27 mouse cellular contexts compared by ENCODE assay signal in the genomic region with DNA sequence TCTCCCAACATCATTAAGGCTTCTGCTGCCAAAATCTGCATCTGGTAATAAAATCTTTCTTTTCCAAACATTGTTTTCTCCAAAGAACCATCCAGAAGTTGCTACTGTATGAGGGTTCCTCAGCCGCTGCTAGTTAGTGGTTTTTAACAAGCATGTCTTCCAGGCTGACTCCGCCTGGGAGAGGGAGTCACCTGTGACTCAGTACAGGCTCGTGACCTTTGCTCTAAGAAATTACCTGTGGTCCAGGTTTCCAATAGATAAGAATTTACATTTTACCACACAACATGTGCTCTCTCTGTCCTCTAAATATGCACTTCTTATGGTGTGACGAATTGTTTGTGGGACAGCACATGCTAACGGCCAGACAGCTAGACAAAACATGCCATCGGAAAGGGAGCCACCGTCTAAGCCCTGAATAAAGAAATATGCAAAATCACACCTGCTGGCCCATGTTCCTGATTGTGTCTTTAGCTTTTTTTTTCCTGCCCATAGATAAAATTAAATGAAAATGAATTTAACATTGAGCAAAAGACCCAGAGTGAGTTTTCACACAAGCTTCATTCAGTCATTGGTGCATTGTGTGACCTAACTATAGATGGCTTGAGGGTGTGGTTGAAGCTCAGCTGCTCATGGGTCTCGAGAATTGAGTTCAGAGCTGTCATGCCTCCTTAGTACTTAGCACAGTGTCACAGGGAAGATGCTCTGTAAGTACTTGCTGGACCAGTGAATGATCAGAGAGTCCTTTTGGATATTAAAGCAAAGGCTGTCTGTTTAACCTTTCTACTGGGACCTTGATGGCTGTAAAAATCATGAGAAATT. TPM values are rescaled to one million over a fixed set of nuclear protein-coding genes. Genes with fewer than 3 reads are reported as not detected.
DNase-seq lines count a peak whose midpoint lies in the region; ATAC-seq and TF ChIP-seq lines count a peak whose summit lies in the region.
"Had no signal": no experiment of that assay in that cellular context is flagged by ENCODE, and none has a peak within 500 bp of the region (broad histone marks: within the 10 kb centered on the region; RNA-seq: fewer than 3 reads in every experiment).

No protein-coding gene starts in this region.

- TF ChIP-seq CTCF in forebrain, postnatal 0 days (IDR thresholded peaks at IDR 0.05; ENCODE audit: low read depth) = no peak
- no peak for TF ChIP-seq CTCF in intestine, postnatal 0 days (IDR thresholded peaks at IDR 0.05; ENCODE audit: low read depth)

- no peak overlapping the region for H3K9ac ChIP-seq in forebrain, embryonic 13.5 days
- no peak overlapping the region for H3K9ac ChIP-seq in forebrain, postnatal 0 days
- H3K9ac ChIP-seq in midbrain, embryonic 16.5 days (ENCODE audit: low read depth, low read length) = no peak overlapping the region
- no peak overlapping the region for H3K9ac ChIP-seq in intestine, postnatal 0 days (ENCODE audit: low read depth, low read length)
- H3K9ac ChIP-seq: embryonic facial prominence, embryonic 12.5 days; limb, embryonic 13.5 days; lung, embryonic 15.5 days; neural tube, embryonic 15.5 days had no signal

- no peak overlapping the region for H3K4me3 ChIP-seq in forebrain, embryonic 13.5 days
- no peak overlapping the region for H3K4me3 ChIP-seq in forebrain, postnatal 0 days (ENCODE audit: low read depth, low read length)
- no peak overlapping the region for H3K4me3 ChIP-seq in midbrain, embryonic 10.5 days
- H3K4me3 ChIP-seq in midbrain, embryonic 16.5 days (ENCODE audit: low read depth, low read length) = no peak overlapping the region
- H3K4me3 ChIP-seq in intestine, postnatal 0 days (ENCODE audit: low read depth, low read length) = no peak overlapping the region
- H3K4me3 ChIP-seq: embryonic facial prominence, embryonic 12.5 days; hindbrain, embryonic 10.5 days; left cerebral cortex, adult 2 months; limb, embryonic 13.5 days; lung, embryonic 15.5 days; neural tube, embryonic 15.5 days had no signal

- no peaks in the 10 kb centered on the region for H3K27me3 ChIP-seq in forebrain, embryonic 13.5 days
- H3K27me3 ChIP-seq in forebrain, postnatal 0 days (ENCODE audit: insufficient read depth, low read length) = no peaks in the 10 kb centered on the region
- H3K27me3 ChIP-seq in midbrain, embryonic 10.5 days (ENCODE audit: low read depth, poor library complexity, severe bottlenecking) = no peaks in the 10 kb centered on the region
- H3K27me3 ChIP-seq in midbrain, embryonic 16.5 days (ENCODE audit: control insufficient read depth, insufficient read depth, low read depth, low read length) = no peaks in the 10 kb centered on the region
- H3K27me3 ChIP-seq in intestine, postnatal 0 days (replicated peaks; ENCODE audit: control insufficient read depth, insufficient read depth, low read length) = no peaks in the 10 kb centered on the region
- H3K27me3 ChIP-seq: embryonic facial prominence, embryonic 12.5 days; limb, embryonic 13.5 days; lung, embryonic 15.5 days; neural tube, embryonic 15.5 days; Patski had no signal

- no peak overlapping the region for H3K27ac ChIP-seq in forebrain, embryonic 13.5 days
- no peak overlapping the region for H3K27ac ChIP-seq in forebrain, postnatal 0 days (ENCODE audit: low read depth, low read length)
- 0 out of 2 replicates have a peak overlapping the region, but pooled peaks have one; percentile 3 for H3K27ac ChIP-seq in midbrain, embryonic 10.5 days (replicated peaks)
- H3K27ac ChIP-seq in midbrain, embryonic 16.5 days (ENCODE audit: low read length) = no peak overlapping the region
- no peak overlapping the region for H3K27ac ChIP-seq in intestine, postnatal 0 days (ENCODE audit: low read depth, low read length)
- H3K27ac ChIP-seq: embryonic facial prominence, embryonic 12.5 days; hindbrain, embryonic 10.5 days; left cerebral cortex, adult 2 months; limb, embryonic 13.5 days; lung, embryonic 15.5 days; neural tube, embryonic 15.5 days had no signal

- no peaks in the 10 kb centered on the region; the same call in 1 of the 2 replicates for H3K9me3 ChIP-seq in forebrain, embryonic 13.5 days (replicated peaks)
- no peaks in the 10 kb centered on the region for H3K9me3 ChIP-seq in forebrain, postnatal 0 days (ENCODE audit: low read length)
- no peaks in the 10 kb centered on the region for H3K9me3 ChIP-seq in midbrain, embryonic 10.5 days (replicated peaks)
- H3K9me3 ChIP-seq in midbrain, embryonic 16.5 days (replicated peaks; ENCODE audit: control insufficient read depth, low read length, poor library complexity, severe bottlenecking) = no peaks in the 10 kb centered on the region
- no peaks in the 10 kb centered on the region for H3K9me3 ChIP-seq in intestine, postnatal 0 days (ENCODE audit: control insufficient read depth)
- H3K9me3 ChIP-seq: embryonic facial prominence, embryonic 12.5 days; hindbrain, embryonic 10.5 days; lung, embryonic 15.5 days; neural tube, embryonic 15.5 days had no signal

- peak; percentile 66; the same call in 1 of the 2 replicates for ATAC-seq in forebrain, embryonic 13.5 days
- no peak for ATAC-seq in forebrain, postnatal 0 days
- no peak for ATAC-seq in midbrain, embryonic 16.5 days
- ATAC-seq in intestine, postnatal 0 days = peak; percentile 53
- ATAC-seq: hindbrain, embryonic 16.5 days; Patski had no signal

- H3K36me3 ChIP-seq in forebrain, embryonic 13.5 days (ENCODE audit: poor library complexity, severe bottlenecking) = no peaks in the 10 kb centered on the region
- H3K36me3 ChIP-seq in forebrain, postnatal 0 days (ENCODE audit: insufficient read depth) = no peaks in the 10 kb centered on the region
- H3K36me3 ChIP-seq in midbrain, embryonic 10.5 days = no peaks in the 10 kb centered on the region
- no peaks in the 10 kb centered on the region for H3K36me3 ChIP-seq in midbrain, embryonic 16.5 days (ENCODE audit: control insufficient read depth, insufficient read depth, low read length)
- no peaks in the 10 kb centered on the region for H3K36me3 ChIP-seq in intestine, postnatal 0 days (ENCODE audit: control insufficient read depth, insufficient read depth)
- H3K36me3 ChIP-seq: embryonic facial prominence, embryonic 12.5 days; hindbrain, embryonic 10.5 days; limb, embryonic 13.5 days; lung, embryonic 15.5 days; neural tube, embryonic 15.5 days had no signal

- WGBS in forebrain, embryonic 13.5 days = 63% methylated on average over 8 of the region's 8 CpGs
- WGBS in forebrain, postnatal 0 days = 45% methylated on average over 8 of the region's 8 CpGs
- 80% methylated on average over 8 of the region's 8 CpGs for WGBS in midbrain, embryonic 10.5 days
- 52% methylated on average over 8 of the region's 8 CpGs for WGBS in midbrain, embryonic 16.5 days
- WGBS in intestine, postnatal 0 days = 45% methylated on average over 8 of the region's 8 CpGs

- H3K4me1 ChIP-seq in forebrain, embryonic 13.5 days = peaks cover 16% of the 10 kb centered on the region
- H3K4me1 ChIP-seq in forebrain, postnatal 0 days (ENCODE audit: insufficient read depth) = no peaks in the 10 kb centered on the region
- peaks cover 10% of the 10 kb centered on the region; the same call in 1 of the 2 replicates for H3K4me1 ChIP-seq in midbrain, embryonic 10.5 days
- H3K4me1 ChIP-seq in midbrain, embryonic 16.5 days (ENCODE audit: control insufficient read depth, insufficient read depth, low read length) = no peaks in the 10 kb centered on the region
- no peaks in the 10 kb centered on the region for H3K4me1 ChIP-seq in intestine, postnatal 0 days (replicated peaks; ENCODE audit: control insufficient read depth, insufficient read depth, low read length)
- H3K4me1 ChIP-seq: embryonic facial prominence, embryonic 12.5 days; lung, embryonic 15.5 days; neural tube, embryonic 15.5 days had no signal

- H3K4me2 ChIP-seq in forebrain, embryonic 13.5 days = no peak overlapping the region
- no peak overlapping the region for H3K4me2 ChIP-seq in forebrain, postnatal 0 days (ENCODE audit: low read depth)
- H3K4me2 ChIP-seq in midbrain, embryonic 16.5 days (ENCODE audit: low read length) = no peak overlapping the region
- no peak overlapping the region for H3K4me2 ChIP-seq in intestine, postnatal 0 days (replicated peaks; ENCODE audit: low read depth)
- H3K4me2 ChIP-seq: embryonic facial prominence, embryonic 12.5 days; limb, embryonic 13.5 days; liver, embryonic 11.5 days; lung, embryonic 15.5 days; neural tube, embryonic 15.5 days had no signal

- DNase-seq in forebrain, postnatal 0 days = no peak
- no peak for DNase-seq in midbrain, embryonic 10.5 days (ENCODE audit: low spot score)
- peak; percentile 28 for DNase-seq in A20 (ENCODE audit: low read depth, low spot score)
- DNase-seq in adrenal gland, postnatal 14 days = no peak
- DNase-seq in layer of hippocampus, adult 8-10 months (ENCODE audit: low spot score in 2 of 2) = no peak
- DNase-seq: adrenal gland, postnatal 10 days; cerebellum, adult 11-12 months; cerebellum, adult 9-11 months; embryo, embryonic 11 days; heart, postnatal 14 days; kidney, postnatal 14 days; lung, postnatal 36 days; retina, postnatal 1 day; right cerebral cortex, postnatal 14 days; thymus, postnatal 4 days had no signal

RNA-seq across cellular contexts. Expression of gene Ltbp1, which starts 29.0 kb away (rescaled TPM):
- 3.0 and 3.7 TPM in 2 replicates for polyA plus RNA-seq in forebrain, embryonic 13.5 days (2015; fragmentation: Nextera tagmentation; extraction: Ambion mirVana)
- total RNA-seq in forebrain, postnatal 0 days (2014; rRNA removed) = 2.0 and 5.2 TPM in 2 replicates
- 1.1 and 1.5 TPM in 2 replicates for polyA plus RNA-seq in forebrain, postnatal 0 days (2015; fragmentation: Nextera tagmentation; extraction: Ambion mirVana)
- polyA plus RNA-seq in midbrain, embryonic 10.5 days (2016; fragmentation: Nextera tagmentation; extraction: Ambion mirVana) = 4.1 and 5.4 TPM in 2 replicates
- polyA plus RNA-seq in midbrain, embryonic 16.5 days (2015; fragmentation: Nextera tagmentation; extraction: Ambion mirVana) = 0.94 and 1.1 TPM in 2 replicates
- 8.1 and 8.5 TPM in 2 replicates for polyA plus RNA-seq in intestine, postnatal 0 days (2015; fragmentation: Nextera tagmentation; extraction: Ambion mirVana)
- total RNA-seq in adrenal gland, postnatal 14 days (2021) = 12.7 and 15.8 TPM in 2 replicates
- total RNA-seq in layer of hippocampus, adult 8-10 months (2022) = 1 to 10 TPM; 5.7 to 9.0 (median 7.4) TPM

Comparison
In these comparisons a context has a peak if more than half of its experiments do, and no peak if none do; other contexts are left out.
1. ATAC-seq: peak in forebrain, embryonic 13.5 days (single experiment) and intestine, postnatal 0 days (single experiment); none in forebrain, postnatal 0 days (single experiment) and midbrain, embryonic 16.5 days (single experiment).